Mouse (Mus musculus) heart, embryonic 12.5 days (tissue): ENCODE results near the gene Phactr3. TPM values are rescaled to one million over a fixed set of nuclear protein-coding genes. Genes with fewer than 3 reads are reported as not detected.
A peak's percentile ranks its signal among the peaks of the same experiment; 100 is the strongest.

Source experiments
- ATAC-seq: fragments of 200-750 bp; cut with Nextera tagmentation; 2 replicates; pipeline ENCODE4 v1.8.0; 2017; ENCODE audit warnings: moderate TSS enrichment, moderate library complexity; ENCODE audit not compliant: insufficient number of reproducible peaks, low FRiP score
- H3K27ac ChIP-seq: fragments of 300-500 bp; sonication (generic); 2 replicates; pipeline ENCODE4 v1.5.1; 2016; ENCODE audit warnings: mild to moderate bottlenecking, moderate library complexity; ENCODE audit not compliant: poor library complexity, severe bottlenecking
- H3K27me3 ChIP-seq: fragments of 300-500 bp; sonication (generic); replicated peaks from 2 replicates; pipeline ENCODE4 v1.6.1; 2016; ENCODE audit warnings: mild to moderate bottlenecking, moderate library complexity
- H3K36me3 ChIP-seq: fragments of 300-500 bp; sonication (generic); 2 replicates; pipeline ENCODE4 v1.6.1; 2016; ENCODE audit warnings: mild to moderate bottlenecking, moderate library complexity
- H3K4me1 ChIP-seq: fragments of 300-500 bp; sonication (generic); replicated peaks from 2 replicates; pipeline ENCODE4 v1.6.1; 2016; ENCODE audit warnings: mild to moderate bottlenecking
- H3K4me2 ChIP-seq: fragments of 300-500 bp; sonication (generic); 2 replicates; pipeline ENCODE4 v1.6.1; 2016; ENCODE audit warnings: mild to moderate bottlenecking, moderate library complexity
- H3K4me3 ChIP-seq: fragments of 300-500 bp; sonication (generic); 2 replicates; pipeline ENCODE4 v1.5.1; 2016; ENCODE audit warnings: mild to moderate bottlenecking
- H3K9ac ChIP-seq: fragments of 300-500 bp; sonication (generic); 2 replicates; pipeline ENCODE4 v1.6.1; 2016; ENCODE audit warnings: mild to moderate bottlenecking, moderate library complexity
- H3K9me3 ChIP-seq: fragments of 300-500 bp; sonication (generic); replicated peaks from 2 replicates; pipeline ENCODE4 v1.6.1; 2016; ENCODE audit warnings: mild to moderate bottlenecking, moderate library complexity
- WGBS: fragments of 180-500 bp; shearing (Covaris S2); methylation state at CpG from one replicate; pipeline ENCODE4 v1.1.7; 2016; 5-methylcytosine and 5-hydroxymethylcytosine counted together
- polyA plus RNA-seq: library from polyadenylated mRNA; unstranded; fragments of >200 nt; fragmentation: Nextera tagmentation; extraction: Ambion mirVana; gene quantifications from 2 replicates; pipeline ENCODE4 v1.2.1, GENCODE M21; 2016

The Phactr3 gene
- polyA plus RNA-seq, 1 experiment from 2014 or later, result 10.1 TPM

DNA sequence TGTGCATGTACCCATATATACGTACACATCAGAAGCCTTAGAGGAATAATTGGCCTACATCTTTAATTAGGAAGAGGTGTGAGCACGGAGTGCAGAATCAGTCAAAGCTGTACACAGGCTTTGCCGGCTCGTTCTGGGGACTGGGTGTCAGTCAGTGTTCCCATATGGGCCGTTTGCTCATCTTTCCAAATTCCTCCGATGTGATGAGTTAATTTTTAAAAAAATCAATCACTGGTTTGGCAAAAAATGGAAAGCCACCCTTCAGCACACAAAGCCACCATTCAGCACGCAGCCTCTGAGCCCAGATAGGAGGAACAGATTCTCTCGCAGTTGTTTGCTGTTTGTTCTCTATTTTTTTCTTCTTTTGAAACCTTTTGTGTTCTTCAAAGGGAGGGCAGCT lies 110.5 kb downstream of the Phactr3 start:
- H3K36me3 ChIP-seq, result no peaks in the 10 kb centered on the region
- H3K4me1 ChIP-seq, result no peaks in the 10 kb centered on the region
- no peak for ATAC-seq
- H3K9me3 ChIP-seq, result peaks cover 4% of the 10 kb centered on the region; the same call in 1 of the 2 replicates
- H3K9ac ChIP-seq, result no peak overlapping the region
- no peak overlapping the region for H3K4me3 ChIP-seq
- no peak overlapping the region for H3K27ac ChIP-seq
- H3K4me2 ChIP-seq, result no peak overlapping the region
- 82% methylated on average over 8 of the region's 8 CpGs for WGBS
- H3K27me3 ChIP-seq, result no peaks in the 10 kb centered on the region

DNA sequence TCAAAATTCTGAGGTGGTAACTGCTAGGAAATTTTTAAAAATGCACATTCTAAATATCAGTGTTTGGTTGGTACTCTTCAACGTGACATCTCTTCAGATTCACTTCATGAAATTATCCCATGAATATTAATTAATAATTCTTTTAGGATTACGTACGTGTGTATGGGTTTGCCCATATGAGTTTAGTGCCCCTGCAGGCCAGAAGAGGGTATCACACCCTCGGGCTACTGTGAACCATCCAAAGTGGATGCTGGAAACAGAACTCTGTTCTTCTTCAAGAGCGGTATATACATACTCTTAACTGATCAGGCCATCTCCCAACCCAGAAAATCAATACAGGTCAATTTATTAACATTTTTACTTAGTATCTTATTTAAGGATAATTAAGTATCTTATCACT lies 114.7 kb downstream of the Phactr3 start:
- Histone ChIP-seq H3K4me3 (no peak overlapping the region), H3K27ac (no peak overlapping the region), H3K27me3 (no peaks in the 10 kb centered on the region), H3K9ac (no peak overlapping the region), H3K4me2 (no peak overlapping the region), H3K9me3 (peaks cover 4% of the 10 kb centered on the region; the same call in 1 of the 2 replicates), H3K4me1 (peaks cover 13% of the 10 kb centered on the region; the same call in 1 of the 2 replicates), H3K36me3 (no peaks in the 10 kb centered on the region)
- WGBS, result 75% methylated on average over 5 of the region's 5 CpGs
- ATAC-seq, result no peak

DNA sequence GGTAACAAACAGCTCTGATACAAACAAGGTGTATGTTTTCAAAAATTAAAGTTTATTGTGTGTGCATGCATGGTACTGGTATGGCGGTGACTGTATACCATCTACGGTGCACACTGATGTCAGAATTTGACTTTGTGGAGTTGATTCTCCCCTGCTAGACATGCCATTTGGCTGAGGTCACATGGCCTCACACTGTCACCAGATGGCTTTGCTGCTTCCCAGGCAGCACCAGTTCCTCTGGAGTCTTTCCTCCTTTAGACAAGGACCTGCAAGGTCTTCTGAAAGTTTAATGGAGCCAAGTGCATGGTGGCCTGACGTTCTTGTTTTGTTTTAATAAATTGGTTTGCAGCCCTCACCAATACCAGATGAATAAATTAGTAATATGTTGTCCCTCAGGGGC lies 118.3 kb downstream of the Phactr3 start:
- WGBS, result 64% methylated on average over 3 of the region's 3 CpGs
- peaks cover 13% of the 10 kb centered on the region; the same call in 1 of the 2 replicates for H3K4me1 ChIP-seq
- H3K9me3 ChIP-seq, result no peaks in the 10 kb centered on the region
- no peaks in the 10 kb centered on the region for H3K36me3 ChIP-seq
- H3K27ac ChIP-seq, result no peak overlapping the region
- no peak overlapping the region for H3K4me2 ChIP-seq
- H3K4me3 ChIP-seq, result no peak overlapping the region
- no peak overlapping the region for H3K9ac ChIP-seq
- H3K27me3 ChIP-seq, result no peaks in the 10 kb centered on the region
- ATAC-seq, result no peak

DNA sequence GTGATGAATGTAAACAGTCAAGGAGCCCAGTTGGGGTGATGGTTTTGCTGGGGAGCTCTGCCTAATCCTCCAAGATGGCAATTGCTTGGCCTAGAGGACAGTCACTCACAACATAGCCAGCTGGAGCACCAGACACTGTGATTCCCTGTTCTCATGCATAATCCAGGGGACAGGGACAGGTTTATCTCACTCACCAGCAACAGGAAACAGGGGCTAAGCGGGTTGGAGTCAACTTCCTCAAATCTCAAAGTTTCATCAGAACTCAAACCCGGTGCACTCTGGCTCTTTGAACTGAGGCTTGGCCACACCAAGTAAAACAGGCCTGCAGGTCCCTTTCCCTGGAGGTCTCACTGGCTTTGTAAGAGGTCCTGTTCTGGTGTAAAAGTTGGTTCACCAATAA lies 119.7 kb downstream of the Phactr3 start:
- Histone ChIP-seq H3K27ac (no peak overlapping the region), H3K9ac (no peak overlapping the region), H3K4me2 (no peak overlapping the region), H3K9me3 (no peaks in the 10 kb centered on the region), H3K4me1 (peaks cover 21% of the 10 kb centered on the region; the same call in 1 of the 2 replicates), H3K27me3 (no peaks in the 10 kb centered on the region), H3K4me3 (no peak overlapping the region), H3K36me3 (no peaks in the 10 kb centered on the region)
- ATAC-seq, result no peak
- 52% methylated on average over 2 of the region's 2 CpGs for WGBS

DNA sequence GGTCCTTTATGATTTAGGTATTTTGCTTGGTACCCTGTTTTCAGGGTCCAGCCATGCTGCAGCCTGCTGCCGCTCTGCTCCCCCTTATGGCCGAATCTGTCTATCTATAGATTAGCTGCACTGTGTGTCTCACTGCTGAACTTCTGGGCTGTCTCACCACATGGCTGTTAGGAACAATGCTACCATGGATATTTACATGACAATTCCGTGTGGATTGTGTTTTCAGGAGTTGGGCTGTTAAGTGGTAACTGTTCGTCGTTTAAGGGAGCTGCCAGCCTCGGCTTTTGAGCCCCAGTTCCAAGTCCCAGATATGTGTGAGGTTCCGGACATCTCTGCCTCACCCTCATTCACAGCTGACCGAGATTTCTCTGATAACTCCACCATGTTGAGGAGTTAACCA lies 122.1 kb downstream of the Phactr3 start:
- Histone ChIP-seq H3K27ac (no peak overlapping the region), H3K27me3 (no peaks in the 10 kb centered on the region), H3K4me1 (peaks cover 21% of the 10 kb centered on the region; the same call in 1 of the 2 replicates), H3K4me2 (no peak overlapping the region), H3K4me3 (no peak overlapping the region), H3K9ac (no peak overlapping the region), H3K9me3 (no peaks in the 10 kb centered on the region), H3K36me3 (no peaks in the 10 kb centered on the region)
- WGBS, result 64% methylated on average over 8 of the region's 8 CpGs
- ATAC-seq, result no peak

DNA sequence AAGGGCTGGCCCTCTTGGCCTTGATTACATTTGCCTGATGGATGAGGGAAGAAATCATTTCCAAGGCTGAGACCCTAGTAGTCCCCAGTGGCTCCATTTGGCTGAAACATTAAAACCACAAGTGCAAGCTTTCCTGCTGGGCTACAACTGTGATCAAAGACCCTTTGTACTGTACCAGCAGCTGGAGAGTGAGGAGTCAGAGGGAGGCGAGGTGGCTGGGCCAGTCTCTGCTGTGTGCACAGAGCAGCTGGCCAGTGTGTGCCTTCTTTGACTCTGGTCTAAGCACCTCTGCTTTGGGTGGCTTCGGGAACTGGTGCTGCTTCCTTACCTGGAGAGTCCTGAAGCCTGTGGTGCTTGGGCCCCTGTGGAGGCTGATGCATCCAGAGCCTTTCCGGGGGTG lies 122.6 kb downstream of the Phactr3 start:
- ATAC-seq, result no peak
- Histone ChIP-seq H3K27ac (no peak overlapping the region), H3K36me3 (no peaks in the 10 kb centered on the region), H3K9me3 (no peaks in the 10 kb centered on the region), H3K4me1 (peaks cover 21% of the 10 kb centered on the region; the same call in 1 of the 2 replicates), H3K4me2 (no peak overlapping the region), H3K27me3 (no peaks in the 10 kb centered on the region), H3K9ac (no peak overlapping the region), H3K4me3 (no peak overlapping the region)
- WGBS, result 43% methylated on average over 3 of the region's 3 CpGs

DNA sequence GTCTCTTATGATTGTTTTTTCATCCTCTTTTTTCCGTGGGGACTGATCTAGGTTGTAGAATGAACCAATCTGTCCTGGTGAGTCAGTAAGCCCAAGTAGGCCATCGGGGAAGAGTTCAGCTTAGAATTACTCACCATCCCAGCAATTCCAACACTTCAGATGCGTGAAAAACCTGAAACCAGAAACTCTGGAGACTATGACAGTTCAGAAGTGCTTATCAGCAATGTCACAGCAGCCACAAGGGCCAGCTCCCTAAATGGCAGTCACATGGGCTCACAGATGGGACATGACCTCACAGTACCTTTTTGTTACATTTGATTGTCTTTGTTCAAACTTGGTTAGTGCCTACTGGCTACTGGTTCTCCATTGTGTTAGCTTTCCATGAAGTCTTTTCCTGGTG lies 124.2 kb downstream of the Phactr3 start:
- H3K9me3 ChIP-seq, result no peaks in the 10 kb centered on the region
- H3K9ac ChIP-seq, result no peak overlapping the region
- H3K36me3 ChIP-seq, result no peaks in the 10 kb centered on the region
- H3K27me3 ChIP-seq, result no peaks in the 10 kb centered on the region
- H3K4me3 ChIP-seq, result no peak overlapping the region
- no peak overlapping the region for H3K27ac ChIP-seq
- no peak overlapping the region for H3K4me2 ChIP-seq
- WGBS, result 40% methylated on average over 3 of the region's 3 CpGs
- peaks cover 17% of the 10 kb centered on the region; the same call in 1 of the 2 replicates for H3K4me1 ChIP-seq
- no peak for ATAC-seq

DNA sequence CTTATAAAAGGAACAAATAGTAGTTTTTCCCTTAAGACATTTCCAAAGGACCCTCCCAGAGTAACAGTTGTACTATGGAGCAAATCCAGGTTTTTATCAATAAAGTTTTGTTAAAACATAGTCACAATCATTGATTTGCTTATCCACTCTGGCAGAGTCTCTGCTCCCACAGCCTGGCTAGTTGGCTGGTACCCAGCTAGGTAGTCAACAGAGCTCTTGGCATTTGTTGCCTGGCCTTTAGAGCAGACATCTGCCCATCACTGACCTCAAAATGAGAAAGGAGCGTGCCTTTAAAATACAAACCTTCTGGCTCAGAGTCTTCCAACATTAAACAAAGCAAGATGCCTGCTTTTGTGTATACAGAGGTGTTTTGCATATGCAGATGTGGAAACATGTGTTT lies 126.1 kb downstream of the Phactr3 start:
- no peak overlapping the region for H3K27ac ChIP-seq
- H3K4me2 ChIP-seq, result no peak overlapping the region
- WGBS, result 82% methylated on average over 1 of the region's 1 CpGs
- H3K4me1 ChIP-seq, result peaks cover 13% of the 10 kb centered on the region; the same call in 1 of the 2 replicates
- ATAC-seq, result no peak
- no peak overlapping the region for H3K9ac ChIP-seq
- H3K36me3 ChIP-seq, result no peaks in the 10 kb centered on the region
- no peak overlapping the region for H3K4me3 ChIP-seq
- H3K9me3 ChIP-seq, result no peaks in the 10 kb centered on the region
- H3K27me3 ChIP-seq, result 0 out of 2 replicates have a peak, but pooled peaks cover 4% of the 10 kb centered on the region

DNA sequence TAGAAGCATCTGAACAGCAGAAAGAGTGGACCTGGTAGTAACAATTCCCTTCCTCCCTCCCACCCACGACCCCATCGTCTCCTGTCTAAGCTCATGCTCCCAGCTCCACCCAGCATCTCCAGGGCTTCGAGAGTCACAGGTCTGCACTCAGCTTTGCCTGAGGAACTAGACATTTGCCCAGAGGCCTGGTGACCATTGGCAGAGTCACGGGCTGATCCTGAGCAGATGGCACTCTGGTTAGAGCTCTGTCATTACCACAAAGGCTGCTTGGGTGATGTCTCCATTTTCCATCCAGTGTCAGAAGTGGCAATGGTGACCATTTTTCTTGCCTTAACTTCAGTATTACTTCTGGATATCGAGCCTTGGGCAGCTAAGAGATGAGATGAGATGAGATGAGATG lies 127.1 kb downstream of the Phactr3 start:
- Histone ChIP-seq H3K4me3 (no peak overlapping the region), H3K4me2 (no peak overlapping the region), H3K27ac (no peak overlapping the region), H3K27me3 (0 out of 2 replicates have a peak, but pooled peaks cover 7% of the 10 kb centered on the region), H3K9ac (no peak overlapping the region), H3K4me1 (peaks cover 13% of the 10 kb centered on the region; the same call in 1 of the 2 replicates), H3K9me3 (no peaks in the 10 kb centered on the region), H3K36me3 (no peaks in the 10 kb centered on the region)
- ATAC-seq, result no peak
- 79% methylated on average over 5 of the region's 5 CpGs for WGBS

DNA sequence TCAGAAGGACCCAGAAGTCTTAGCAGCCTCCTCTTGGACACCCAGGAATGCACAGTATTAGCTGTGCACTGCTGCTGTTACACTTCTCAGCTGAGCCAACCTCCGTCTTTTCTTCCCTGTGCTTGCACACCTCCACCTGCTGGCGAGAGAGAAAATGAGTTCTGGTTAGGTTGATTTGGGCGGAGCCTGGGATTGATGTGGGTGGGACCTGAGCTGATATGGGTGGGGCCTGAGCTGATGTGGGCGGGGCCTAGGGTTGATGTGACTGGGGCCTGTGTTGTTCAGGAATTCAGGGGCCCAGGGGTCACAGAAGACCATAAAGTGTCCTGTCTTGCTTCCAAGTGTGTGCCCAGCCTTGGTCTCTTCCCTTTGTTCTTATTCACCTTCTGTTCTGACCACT lies 128.0 kb downstream of the Phactr3 start:
- Histone ChIP-seq H3K27me3 (0 out of 2 replicates have a peak, but pooled peaks cover 7% of the 10 kb centered on the region), H3K36me3 (no peaks in the 10 kb centered on the region), H3K4me3 (no peak overlapping the region), H3K9me3 (no peaks in the 10 kb centered on the region), H3K9ac (no peak overlapping the region), H3K4me2 (no peak overlapping the region), H3K27ac (no peak overlapping the region), H3K4me1 (peaks cover 13% of the 10 kb centered on the region; the same call in 1 of the 2 replicates)
- ATAC-seq, result peak; percentile 20; the same call in 1 of the 2 replicates
- 40% methylated on average over 4 of the region's 4 CpGs for WGBS

DNA sequence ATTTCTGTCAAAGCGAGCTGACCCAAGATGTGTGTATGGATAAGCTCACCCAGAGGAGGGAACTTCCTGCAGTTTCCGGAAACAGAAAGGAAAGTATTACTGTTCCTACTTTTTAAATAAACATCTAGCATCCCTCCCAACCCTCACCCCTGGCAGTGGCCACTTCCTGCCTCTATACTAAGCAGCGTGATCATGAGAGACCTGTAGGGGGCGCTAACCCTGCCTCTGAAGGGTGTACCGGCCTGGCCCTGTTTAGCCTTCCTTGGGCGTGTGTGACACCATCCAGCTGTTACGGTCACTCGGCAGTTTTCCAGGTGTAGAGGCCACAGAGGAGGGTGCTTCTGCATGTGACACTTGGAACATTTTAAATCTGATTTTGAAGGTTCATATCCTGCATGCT lies 128.5 kb downstream of the Phactr3 start:
- H3K9me3 ChIP-seq, result no peaks in the 10 kb centered on the region
- no peaks in the 10 kb centered on the region for H3K36me3 ChIP-seq
- WGBS, result 53% methylated on average over 8 of the region's 8 CpGs
- H3K27me3 ChIP-seq, result 0 out of 2 replicates have a peak, but pooled peaks cover 7% of the 10 kb centered on the region
- peak; percentile 48; the same call in 1 of the 2 replicates for ATAC-seq
- H3K4me3 ChIP-seq, result no peak overlapping the region
- no peak overlapping the region for H3K4me2 ChIP-seq
- H3K9ac ChIP-seq, result no peak overlapping the region
- H3K27ac ChIP-seq, result no peak overlapping the region
- H3K4me1 ChIP-seq, result peaks cover 13% of the 10 kb centered on the region; the same call in 1 of the 2 replicates
